Mouse (Mus musculus): ENCODE data around the gene Zfp551.

DNA sequence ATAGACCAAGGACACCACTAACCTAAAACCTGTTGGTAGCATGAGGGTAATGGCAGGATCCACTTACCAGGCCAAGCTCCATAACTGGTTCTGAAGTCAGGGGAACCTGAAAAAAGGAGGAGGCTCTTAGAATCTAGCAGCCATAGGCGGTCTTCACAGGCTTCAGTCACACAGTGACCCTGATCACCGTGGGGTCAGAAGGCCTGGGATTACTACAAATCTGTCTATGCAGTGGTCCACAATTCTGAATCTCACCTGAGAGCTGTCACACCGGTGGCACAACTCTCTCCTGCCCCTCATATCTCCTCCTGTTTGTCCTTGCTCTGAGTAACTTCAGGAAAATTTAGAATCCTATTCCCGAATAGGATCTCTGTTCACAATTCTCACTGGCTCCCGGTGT, 810 bp downstream of the Zfp551 start:
- no peak for TF ChIP-seq CTCF (IDR thresholded peaks at IDR 0.05; ENCODE audit: borderline replicate concordance, extremely low read depth, insufficient read depth, insufficient read length)
- no peak for TF ChIP-seq POLR2A (IDR thresholded peaks at IDR 0.05; ENCODE audit: borderline replicate concordance, extremely low read depth, insufficient read depth, insufficient read length, poor library complexity, severe bottlenecking)
